Mouse (Mus musculus) erythroblast, embryonic 14.5 days (primary cell): ENCODE measurements around the gene Psors1c2. TPM values are rescaled to one million over a fixed set of nuclear protein-coding genes. Genes with fewer than 3 reads are reported as not detected.
"Not testable (repeated sequence)": the region's sequence is repeated elsewhere in the genome, so short reads cannot be mapped to it uniquely, and the experiment has no call there.

Source experiments
- H3K27me3 ChIP-seq: 2 replicates; pipeline ENCODE4 v1.6.1; 2012; ENCODE audit warnings: inconsistent platforms; ENCODE audit not compliant: control insufficient read depth
- H3K36me3 ChIP-seq: 2 replicates; pipeline ENCODE4 v1.6.1; 2012; ENCODE audit warnings: mild to moderate bottlenecking, inconsistent platforms; ENCODE audit not compliant: control insufficient read depth
- H3K4me1 ChIP-seq: 2 replicates; pipeline ENCODE4 v1.6.1; 2012; ENCODE audit warnings: inconsistent platforms; ENCODE audit not compliant: control insufficient read depth
- H3K4me3 ChIP-seq: replicated peaks from 2 replicates; pipeline ENCODE3; 2012; ENCODE audit warnings: moderate library complexity, mild to moderate bottlenecking, inconsistent platforms
- H3K9me3 ChIP-seq: 2 replicates; pipeline ENCODE4 v1.6.1; 2012; ENCODE audit warnings: low read length, inconsistent platforms, mixed read lengths; ENCODE audit not compliant: control insufficient read depth
- GATA1 ChIP-seq: IDR thresholded peaks from 2 replicates; pipeline ENCODE4 v1.6.1; 2012; ENCODE audit warnings: low read length, inconsistent platforms, mixed read lengths
- TAL1 ChIP-seq: IDR thresholded peaks from 3 replicates; pipeline ENCODE4 v1.6.1; 2012; ENCODE audit warnings: low read length, inconsistent platforms, mixed read lengths
- polyA plus RNA-seq: library from polyadenylated mRNA; stranded (reverse); fragments of >175 nt; gene quantifications from 2 replicates; pipeline ENCODE4 v1.2.3, GENCODE M21; 2012

Gene Psors1c2
- polyA plus RNA-seq, 1 experiment = 0.51 TPM

DNA sequence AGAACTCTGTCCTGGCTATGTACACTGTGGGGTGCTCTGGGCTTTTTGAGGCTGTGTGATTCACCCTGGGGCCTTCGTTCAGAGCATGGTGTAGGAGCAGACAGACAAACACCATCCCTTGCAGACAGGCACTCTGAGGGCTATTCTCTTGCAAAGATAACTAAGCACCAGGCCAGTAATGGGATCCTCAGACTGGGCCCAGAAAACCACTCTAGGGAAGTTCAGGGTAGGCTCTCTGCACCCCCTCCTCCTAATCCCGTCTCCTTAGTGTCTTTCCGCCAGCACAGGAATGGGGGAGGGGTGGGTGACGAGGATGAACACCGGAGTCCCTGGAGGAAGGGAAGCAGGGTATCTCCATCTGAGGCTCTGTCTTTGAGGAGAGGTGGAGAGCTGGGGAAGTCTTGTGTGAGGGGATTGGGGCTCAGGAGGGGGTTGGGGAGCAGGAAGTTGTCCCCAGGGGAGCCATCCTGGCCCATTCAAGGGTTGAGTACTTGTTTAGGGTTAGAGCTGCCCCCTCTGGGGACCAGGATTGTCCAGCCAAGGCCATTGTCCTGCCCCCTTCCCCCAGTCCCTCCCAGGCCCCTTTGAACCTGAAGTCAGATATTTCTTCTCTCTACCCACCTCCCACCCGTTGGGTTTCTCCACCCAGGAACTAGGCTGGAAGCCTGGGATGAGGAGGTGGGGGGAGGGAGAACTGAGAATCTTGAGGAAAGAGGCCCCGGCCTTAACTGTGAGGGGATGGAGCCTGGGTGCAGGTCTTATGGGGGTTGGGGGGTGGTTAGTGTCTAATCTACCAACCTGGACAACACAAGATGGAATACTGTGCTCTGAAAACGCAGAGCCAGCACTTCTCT, 28.1 kb upstream of the Psors1c2 start:
- Histone ChIP-seq H3K27me3 (peaks cover 46% of the 10 kb centered on the region), H3K36me3 (no peaks in the 10 kb centered on the region), H3K9me3 (no peaks in the 10 kb centered on the region), H3K4me3 (no peak overlapping the region), H3K4me1 (no peaks in the 10 kb centered on the region)
- no peak for TF ChIP-seq GATA1

- H3K9me3 ChIP-seq = no peaks in the 10 kb centered on the region
- H3K4me1 ChIP-seq = no peaks in the 10 kb centered on the region
- no peaks in the 10 kb centered on the region for H3K36me3 ChIP-seq
- H3K4me3 ChIP-seq = no peak within 1 kb of the TSS
- H3K27me3 ChIP-seq = peaks cover 47% of the 10 kb centered on the region
- TF ChIP-seq TAL1 (no peak), GATA1 (no peak)
These were observed 27.2 kb upstream of the Psors1c2 start, which contains the start of gene Pou5f1 for GRCm38 (mm10) chr17:35505776-35506175. Gene Pou5f1, plus strand, starts transcription at chr17:35506018.

GRCm38 (mm10) chr17:35506881-35507280, 26.1 kb upstream of the Psors1c2 start:
- no peak overlapping the region for H3K4me3 ChIP-seq
- peaks cover 7% of the 10 kb centered on the region for H3K36me3 ChIP-seq
- H3K4me1 ChIP-seq = no peaks in the 10 kb centered on the region
- TF ChIP-seq GATA1 (no peak), TAL1 (no peak)
- H3K9me3 ChIP-seq = no peaks in the 10 kb centered on the region
- H3K27me3 ChIP-seq = peaks cover 47% of the 10 kb centered on the region

- Histone ChIP-seq H3K9me3 (no peaks in the 10 kb centered on the region), H3K27me3 (peaks cover 47% of the 10 kb centered on the region), H3K4me3 (no peak overlapping the region), H3K36me3 (peaks cover 14% of the 10 kb centered on the region), H3K4me1 (no peaks in the 10 kb centered on the region)
- TF ChIP-seq TAL1 (no peak), GATA1 (no peak)
These were observed 25.3 kb upstream of the Psors1c2 start for GRCm38 (mm10) chr17:35507556-35508260.

DNA sequence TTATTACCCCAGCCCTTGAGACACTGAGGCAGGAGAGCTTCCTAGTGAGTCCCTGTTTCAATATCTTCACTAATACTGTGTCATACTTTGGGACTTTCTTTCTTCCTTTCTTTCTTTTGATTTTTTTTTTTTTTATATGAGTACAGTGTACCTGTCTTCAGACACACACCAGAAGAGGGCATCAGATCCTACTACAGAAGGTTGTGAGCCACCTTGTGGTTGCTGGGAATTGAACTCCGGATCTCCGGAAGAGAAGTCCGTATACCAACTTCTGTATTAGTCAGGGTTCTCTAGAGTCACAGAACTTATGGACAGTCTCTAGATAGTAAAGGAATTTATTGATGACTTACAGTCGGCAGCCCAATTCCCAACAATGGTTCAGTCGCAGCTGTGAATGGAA, 24.7 kb upstream of the Psors1c2 start:
- H3K9me3 ChIP-seq, H3K4me1 ChIP-seq, H3K4me3 ChIP-seq: not testable (repeated sequence)
- Histone ChIP-seq H3K27me3 (peaks cover 47% of the 10 kb centered on the region), H3K36me3 (peaks cover 20% of the 10 kb centered on the region)

DNA sequence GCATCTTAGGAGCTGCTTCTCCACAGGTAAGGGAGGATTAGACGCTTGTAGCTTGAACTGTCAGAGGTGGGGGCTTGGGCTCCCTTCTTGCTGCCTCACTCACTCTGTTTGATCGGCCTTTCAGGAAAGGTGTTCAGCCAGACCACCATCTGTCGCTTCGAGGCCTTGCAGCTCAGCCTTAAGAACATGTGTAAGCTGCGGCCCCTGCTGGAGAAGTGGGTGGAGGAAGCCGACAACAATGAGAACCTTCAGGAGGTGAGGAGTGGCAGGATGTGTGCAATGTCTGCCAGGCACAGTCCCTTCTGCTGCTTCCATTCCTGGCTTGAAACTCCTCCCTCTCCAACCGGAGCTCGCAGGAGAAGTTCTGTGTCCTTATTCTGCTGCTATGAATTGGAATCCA, 23.7 kb upstream of the Psors1c2 start:
- H3K4me3 ChIP-seq = no peak overlapping the region
- peaks cover 13% of the 10 kb centered on the region for H3K4me1 ChIP-seq
- H3K27me3 ChIP-seq = peaks cover 47% of the 10 kb centered on the region
- peaks cover 30% of the 10 kb centered on the region for H3K36me3 ChIP-seq
- H3K9me3 ChIP-seq = no peaks in the 10 kb centered on the region
- TF ChIP-seq TAL1 = no peak
- TF ChIP-seq GATA1 = no peak

GRCm38 (mm10) chr17:35512916-35513626, 19.9 kb upstream of the Psors1c2 start:
- TF ChIP-seq GATA1 = no peak
- TF ChIP-seq TAL1 = no peak

GRCm38 (mm10) chr17:35513886-35514285, 19.1 kb upstream of the Psors1c2 start:
- peaks cover 10% of the 10 kb centered on the region for H3K27me3 ChIP-seq
- peaks cover 47% of the 10 kb centered on the region for H3K4me1 ChIP-seq
- peaks cover 53% of the 10 kb centered on the region for H3K36me3 ChIP-seq
- peak overlapping the region; percentile 68 for H3K4me3 ChIP-seq
- no peak for TF ChIP-seq TAL1
- no peak for TF ChIP-seq GATA1
- no peaks in the 10 kb centered on the region for H3K9me3 ChIP-seq

More at GRCm38 (mm10) chr17:35512916-35513626, 19.9 kb upstream of the Psors1c2 start:
- Histone ChIP-seq H3K9me3 (no peaks in the 10 kb centered on the region), H3K36me3 (peaks cover 49% of the 10 kb centered on the region), H3K4me3 (no peak overlapping the region), H3K4me1 (peaks cover 43% of the 10 kb centered on the region), H3K27me3 (peaks cover 15% of the 10 kb centered on the region)

GRCm38 (mm10) chr17:35514756-35515155, 18.2 kb upstream of the Psors1c2 start:
- peaks cover 1% of the 10 kb centered on the region for H3K27me3 ChIP-seq
- TF ChIP-seq GATA1 (no peak), TAL1 (no peak)
- no peaks in the 10 kb centered on the region for H3K9me3 ChIP-seq
- peaks cover 47% of the 10 kb centered on the region for H3K4me1 ChIP-seq
- H3K4me3 ChIP-seq = peak overlapping the region; percentile 68
- H3K36me3 ChIP-seq = peaks cover 59% of the 10 kb centered on the region
